Mouse (Mus musculus) ovary, adult 2 months (tissue): Measurements from ENCODE around the gene Ttc7. TPM values are rescaled to one million over a fixed set of nuclear protein-coding genes. Genes with fewer than 3 reads are reported as not detected.

Experiments used
- polyA plus RNA-seq: library from polyadenylated mRNA; depleted of rRNA; stranded (reverse); fragments of >200 nt; gene quantifications from 2 replicates; pipeline ENCODE4 v1.2.3, GENCODE M21; 2012; rRNA removed

Ttc7 gene
- polyA plus RNA-seq: 48.3 and 68.3 TPM in 2 replicates

GRCm38 (mm10) chr17:87282706-87283053, at the start of gene Ttc7:
Gene Ttc7, plus strand, starts transcription at chr17:87282886.

GRCm38 (mm10) chr17:87265792-87266186, 16.9 kb upstream of the Ttc7 start, which contains the start of gene Mcfd2:
Gene Mcfd2, minus strand, starts transcription at chr17:87265935.

GRCm38 (mm10) chr17:87427511-87427910, 144.8 kb downstream of the Ttc7 start, which contains the start of gene Stpg4:
Gene Stpg4, minus strand, starts transcription at chr17:87427741.

Other genes starting within 250 kb of the Ttc7 start
- 12.0 and 17.8 TPM in 2 replicates for gene Socs5, start 175.2 kb upstream of the Ttc7 start, polyA plus RNA-seq
- 120 and 145 TPM in 2 replicates for gene Mcfd2, start 17.0 kb upstream of the Ttc7 start, polyA plus RNA-seq
- not detected in 2 replicates for gene Stpg4, start 144.9 kb downstream of the Ttc7 start, polyA plus RNA-seq
- 15.0 and 19.8 TPM in 2 replicates for gene Calm2, start 164.0 kb downstream of the Ttc7 start, polyA plus RNA-seq